Mouse (Mus musculus): ENCODE measurements around the gene Hephl1. TPM values are rescaled to one million over a fixed set of nuclear protein-coding genes. Genes with fewer than 3 reads are reported as not detected.
"Not testable (repeated sequence)": the region's sequence is repeated elsewhere in the genome, so short reads cannot be mapped to it uniquely, and the experiment has no call there.

Hephl1 gene
- polyA plus RNA-seq, 1 experiment: not detected

GRCm38 (mm10) chr9:15116165-15116564, 4.3 kb upstream of the Hephl1 start:
- H3K27me3 ChIP-seq (ENCODE audit: control insufficient read depth, insufficient read depth, low read length): no peaks in the 10 kb centered on the region
- 88% methylated on average over 2 of the region's 2 CpGs for WGBS
- no peaks in the 10 kb centered on the region for H3K4me1 ChIP-seq (ENCODE audit: control insufficient read depth, insufficient read depth, low read length)
- H3K27ac ChIP-seq (ENCODE audit: insufficient read depth, low read length): no peak overlapping the region
- no peak overlapping the region for H3K4me3 ChIP-seq (replicated peaks; ENCODE audit: insufficient read depth, low read depth, low read length)
- no peak for DNase-seq
- TF ChIP-seq CTCF (IDR thresholded peaks at IDR 0.05; ENCODE audit: borderline replicate concordance, insufficient read depth, low read depth, low read length) (no peak), POLR2A (IDR thresholded peaks at IDR 0.05; ENCODE audit: borderline replicate concordance, insufficient read depth, low read length) (no peak)

- 14% methylated on average over 6 of the region's 6 CpGs for WGBS
- no peak for TF ChIP-seq CTCF (IDR thresholded peaks at IDR 0.05; ENCODE audit: borderline replicate concordance, insufficient read depth, low read depth, low read length)
- TF ChIP-seq POLR2A (IDR thresholded peaks at IDR 0.05; ENCODE audit: borderline replicate concordance, insufficient read depth, low read length): no peak
- no peaks in the 10 kb centered on the region for H3K27me3 ChIP-seq (ENCODE audit: control insufficient read depth, insufficient read depth, low read length)
- H3K27ac ChIP-seq (ENCODE audit: insufficient read depth, low read length): no peak overlapping the region
- H3K4me1 ChIP-seq (ENCODE audit: control insufficient read depth, insufficient read depth, low read length): no peaks in the 10 kb centered on the region
- DNase-seq: no peak
- no peak overlapping the region for H3K4me3 ChIP-seq (replicated peaks; ENCODE audit: insufficient read depth, low read depth, low read length)
These were observed 2.2 kb upstream of the Hephl1 start for GRCm38 (mm10) chr9:15114102-15114501.

GRCm38 (mm10) chr9:15108101-15108500, 3.8 kb downstream of the Hephl1 start:
- WGBS: 19% methylated on average over 9 of the region's 9 CpGs
- H3K27ac ChIP-seq (ENCODE audit: insufficient read depth, low read length): no peak overlapping the region
- no peaks in the 10 kb centered on the region for H3K4me1 ChIP-seq (ENCODE audit: control insufficient read depth, insufficient read depth, low read length)
- no peaks in the 10 kb centered on the region for H3K27me3 ChIP-seq (ENCODE audit: control insufficient read depth, insufficient read depth, low read length)
- TF ChIP-seq POLR2A (IDR thresholded peaks at IDR 0.05; ENCODE audit: borderline replicate concordance, insufficient read depth, low read length): no peak
- no peak for TF ChIP-seq CTCF (IDR thresholded peaks at IDR 0.05; ENCODE audit: borderline replicate concordance, insufficient read depth, low read depth, low read length)
- H3K4me3 ChIP-seq (replicated peaks; ENCODE audit: insufficient read depth, low read depth, low read length): no peak overlapping the region
- DNase-seq: no peak

GRCm38 (mm10) chr9:15105136-15105535, 6.8 kb downstream of the Hephl1 start:
- no peak overlapping the region for H3K27ac ChIP-seq (ENCODE audit: insufficient read depth, low read length)
- H3K4me3 ChIP-seq (replicated peaks; ENCODE audit: insufficient read depth, low read depth, low read length): no peak overlapping the region
- H3K4me1 ChIP-seq (ENCODE audit: control insufficient read depth, insufficient read depth, low read length): no peaks in the 10 kb centered on the region
- WGBS: 36% methylated on average over 4 of the region's 4 CpGs
- TF ChIP-seq POLR2A (IDR thresholded peaks at IDR 0.05; ENCODE audit: borderline replicate concordance, insufficient read depth, low read length) (no peak), CTCF (IDR thresholded peaks at IDR 0.05; ENCODE audit: borderline replicate concordance, insufficient read depth, low read depth, low read length) (no peak)
- H3K27me3 ChIP-seq (ENCODE audit: control insufficient read depth, insufficient read depth, low read length): no peaks in the 10 kb centered on the region
- no peak for DNase-seq

- H3K27me3 ChIP-seq (ENCODE audit: control insufficient read depth, insufficient read depth, low read length): no peaks in the 10 kb centered on the region
- no peak for TF ChIP-seq CTCF (IDR thresholded peaks at IDR 0.05; ENCODE audit: borderline replicate concordance, insufficient read depth, low read depth, low read length)
- TF ChIP-seq POLR2A (IDR thresholded peaks at IDR 0.05; ENCODE audit: borderline replicate concordance, insufficient read depth, low read length): no peak
- H3K27ac ChIP-seq (ENCODE audit: insufficient read depth, low read length): no peak overlapping the region
- DNase-seq: no peak
- H3K4me3 ChIP-seq (replicated peaks; ENCODE audit: insufficient read depth, low read depth, low read length): no peak overlapping the region
- 46% methylated on average over 11 of the region's 11 CpGs for WGBS
- H3K4me1 ChIP-seq (ENCODE audit: control insufficient read depth, insufficient read depth, low read length): no peaks in the 10 kb centered on the region
These were observed 8.2 kb downstream of the Hephl1 start for GRCm38 (mm10) chr9:15103579-15104300.

GRCm38 (mm10) chr9:15101531-15102161, 10.3 kb downstream of the Hephl1 start:
- 73% methylated on average over 7 of the region's 7 CpGs for WGBS
- no peaks in the 10 kb centered on the region for H3K27me3 ChIP-seq (ENCODE audit: control insufficient read depth, insufficient read depth, low read length)
- DNase-seq: no peak
- no peak overlapping the region for H3K27ac ChIP-seq (ENCODE audit: insufficient read depth, low read length)
- H3K4me1 ChIP-seq (ENCODE audit: control insufficient read depth, insufficient read depth, low read length): no peaks in the 10 kb centered on the region
- TF ChIP-seq POLR2A (IDR thresholded peaks at IDR 0.05; ENCODE audit: borderline replicate concordance, insufficient read depth, low read length) (no peak), CTCF (IDR thresholded peaks at IDR 0.05; ENCODE audit: borderline replicate concordance, insufficient read depth, low read depth, low read length) (no peak)
- no peak overlapping the region for H3K4me3 ChIP-seq (replicated peaks; ENCODE audit: insufficient read depth, low read depth, low read length)

- not testable (repeated sequence) for H3K4me3 ChIP-seq (replicated peaks; ENCODE audit: insufficient read depth, low read depth, low read length); DNase-seq; H3K27ac ChIP-seq (ENCODE audit: insufficient read depth, low read length); H3K4me1 ChIP-seq (ENCODE audit: control insufficient read depth, insufficient read depth, low read length); H3K27me3 ChIP-seq (ENCODE audit: control insufficient read depth, insufficient read depth, low read length)
- WGBS: 81% methylated on average over 7 of the region's 7 CpGs
These were observed 13.5 kb downstream of the Hephl1 start for GRCm38 (mm10) chr9:15098421-15098820.

- 83% methylated on average over 2 of the region's 2 CpGs for WGBS
- no peaks in the 10 kb centered on the region for H3K27me3 ChIP-seq (ENCODE audit: control insufficient read depth, insufficient read depth, low read length)
These were observed 14.7 kb downstream of the Hephl1 start for GRCm38 (mm10) chr9:15097172-15097571.

More at GRCm38 (mm10) chr9:15097172-15097571, 14.7 kb downstream of the Hephl1 start:
- no peak overlapping the region for H3K4me3 ChIP-seq (replicated peaks; ENCODE audit: insufficient read depth, low read depth, low read length)
- DNase-seq: no peak
- TF ChIP-seq CTCF (IDR thresholded peaks at IDR 0.05; ENCODE audit: borderline replicate concordance, insufficient read depth, low read depth, low read length): no peak
- no peak for TF ChIP-seq POLR2A (IDR thresholded peaks at IDR 0.05; ENCODE audit: borderline replicate concordance, insufficient read depth, low read length)
- no peaks in the 10 kb centered on the region for H3K4me1 ChIP-seq (ENCODE audit: control insufficient read depth, insufficient read depth, low read length)
- no peak overlapping the region for H3K27ac ChIP-seq (ENCODE audit: insufficient read depth, low read length)

All from cerebellum, adult 2 months (tissue).